Mouse (Mus musculus) E14TG2a.4 (cell line): ENCODE data around the gene Kcnj9.

Source experiments
- H3K27me3 ChIP-seq: 2 replicates; pipeline ENCODE4 v1.6.1; 2014; ENCODE audit warnings: low read length, control low read depth; ENCODE audit not compliant: insufficient read depth
- H3K36me3 ChIP-seq: 2 replicates; pipeline ENCODE4 v1.6.1; 2014; ENCODE audit warnings: low read length, control low read depth; ENCODE audit not compliant: insufficient read depth
- H3K4me1 ChIP-seq: replicated peaks from 2 replicates; pipeline ENCODE4 v1.6.1; 2014; ENCODE audit warnings: low read depth, low read length, control low read depth
- H3K4me3 ChIP-seq: replicated peaks from 2 replicates; pipeline ENCODE4 v1.5.1; 2014; ENCODE audit warnings: mild to moderate bottlenecking, low read length
- H3K9me3 ChIP-seq: 2 replicates; pipeline ENCODE4 v1.6.1; 2014; ENCODE audit warnings: low read length, control low read depth
- CTCF ChIP-seq: conservative IDR thresholded peaks from 2 replicates; pipeline ENCODE4 v1.5.1; 2014; ENCODE audit warnings: low read length
- NANOG ChIP-seq: IDR thresholded peaks from 2 replicates; pipeline ENCODE4 v1.6.1; 2014; ENCODE audit warnings: borderline replicate concordance, low read length, mixed read lengths
- POU5F1 ChIP-seq: IDR thresholded peaks from 2 replicates; pipeline ENCODE4 v1.6.1; 2014; ENCODE audit warnings: low read length, borderline replicate concordance

The Kcnj9 gene

GRCm38 (mm10) chr1:172306885-172307284, 22.2 kb downstream of the Kcnj9 start:
- Histone ChIP-seq H3K4me3 (no peak overlapping the region), H3K4me1 (peaks cover 69% of the 10 kb centered on the region), H3K9me3 (no peaks in the 10 kb centered on the region), H3K27me3 (peaks cover 6% of the 10 kb centered on the region), H3K36me3 (no peaks in the 10 kb centered on the region)
- TF ChIP-seq POU5F1, result no peak

DNA sequence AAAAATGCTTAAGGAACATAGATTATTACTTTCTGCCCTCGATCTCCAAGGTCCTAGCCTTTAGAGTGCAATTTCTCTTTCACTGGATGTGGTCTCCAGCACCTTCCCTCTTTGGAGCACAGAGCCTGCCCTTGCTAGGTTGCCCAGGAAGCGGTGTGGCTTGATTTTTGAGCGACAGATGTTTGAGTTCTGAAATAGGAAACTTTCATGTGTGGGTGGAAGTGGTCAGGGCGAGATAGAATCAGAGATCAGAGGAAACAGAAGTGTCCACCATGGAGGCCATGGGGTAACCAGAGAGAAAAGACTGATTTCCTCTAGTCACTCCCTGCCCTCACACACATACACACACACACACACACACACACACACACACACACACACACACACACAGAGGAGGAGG, 22.9 kb downstream of the Kcnj9 start:
- no peak for TF ChIP-seq NANOG
- TF ChIP-seq CTCF, result no peak
- TF ChIP-seq POU5F1, result no peak
- H3K4me1 ChIP-seq, result peaks cover 68% of the 10 kb centered on the region
- no peaks in the 10 kb centered on the region for H3K9me3 ChIP-seq
- H3K36me3 ChIP-seq, result no peaks in the 10 kb centered on the region
- no peak overlapping the region for H3K4me3 ChIP-seq
- H3K27me3 ChIP-seq, result peaks cover 6% of the 10 kb centered on the region

GRCm38 (mm10) chr1:172305635-172306034, 23.5 kb downstream of the Kcnj9 start:
- H3K36me3 ChIP-seq, result no peaks in the 10 kb centered on the region
- TF ChIP-seq CTCF, result peak; percentile 56
- no peak for TF ChIP-seq POU5F1
- TF ChIP-seq NANOG, result no peak
- peaks cover 67% of the 10 kb centered on the region for H3K4me1 ChIP-seq
- H3K27me3 ChIP-seq, result peaks cover 6% of the 10 kb centered on the region
- H3K4me3 ChIP-seq, result no peak overlapping the region
- no peaks in the 10 kb centered on the region for H3K9me3 ChIP-seq

DNA sequence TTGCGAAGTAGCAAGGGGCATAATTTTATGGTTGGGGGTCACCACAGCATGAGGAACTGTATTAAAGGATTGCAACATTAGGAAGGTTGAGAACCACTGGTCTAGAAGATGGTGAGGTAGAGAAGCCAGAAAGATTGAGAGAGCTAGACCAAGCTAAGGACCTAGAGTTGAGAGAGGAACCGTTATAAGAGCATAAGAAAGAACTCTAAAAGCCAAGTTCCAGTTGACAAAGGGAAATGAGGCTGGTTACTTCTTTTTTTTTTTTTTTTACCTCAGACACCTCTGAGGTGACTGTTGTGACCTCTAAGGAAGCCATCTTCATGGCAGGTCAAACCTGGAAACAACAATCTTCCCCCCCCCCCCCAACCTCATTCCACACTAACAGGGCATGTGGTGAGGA, 24.0 kb downstream of the Kcnj9 start:
- TF ChIP-seq NANOG (no peak), POU5F1 (no peak), CTCF (no peak)
- Histone ChIP-seq H3K4me1 (peaks cover 67% of the 10 kb centered on the region), H3K27me3 (peaks cover 6% of the 10 kb centered on the region), H3K9me3 (no peaks in the 10 kb centered on the region), H3K4me3 (no peak overlapping the region), H3K36me3 (no peaks in the 10 kb centered on the region)

DNA sequence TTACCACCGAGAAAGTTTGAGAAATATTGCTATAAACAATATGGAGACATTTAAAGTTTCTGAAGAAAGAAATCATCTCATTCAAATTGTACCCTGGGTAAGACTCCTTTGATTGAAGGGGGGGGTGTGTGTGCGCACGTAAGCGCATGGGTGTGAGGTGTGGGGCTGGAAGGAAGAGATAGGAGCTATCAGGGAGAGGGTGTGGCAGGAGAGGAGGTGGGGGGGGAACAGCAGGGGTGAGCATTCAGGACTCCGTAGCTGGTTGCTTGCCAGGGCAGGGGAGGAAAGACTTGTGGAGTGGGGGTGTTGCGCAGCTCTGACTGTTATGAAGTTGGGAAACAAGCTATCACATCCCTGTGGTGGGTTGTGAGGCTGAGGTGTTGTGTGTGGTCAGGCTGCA, 24.7 kb downstream of the Kcnj9 start:
- H3K36me3 ChIP-seq, result no peaks in the 10 kb centered on the region
- H3K4me1 ChIP-seq, result peaks cover 67% of the 10 kb centered on the region
- H3K4me3 ChIP-seq, result no peak overlapping the region
- TF ChIP-seq POU5F1, result no peak
- no peak for TF ChIP-seq NANOG
- TF ChIP-seq CTCF, result no peak
- H3K27me3 ChIP-seq, result peaks cover 8% of the 10 kb centered on the region
- H3K9me3 ChIP-seq, result no peaks in the 10 kb centered on the region

DNA sequence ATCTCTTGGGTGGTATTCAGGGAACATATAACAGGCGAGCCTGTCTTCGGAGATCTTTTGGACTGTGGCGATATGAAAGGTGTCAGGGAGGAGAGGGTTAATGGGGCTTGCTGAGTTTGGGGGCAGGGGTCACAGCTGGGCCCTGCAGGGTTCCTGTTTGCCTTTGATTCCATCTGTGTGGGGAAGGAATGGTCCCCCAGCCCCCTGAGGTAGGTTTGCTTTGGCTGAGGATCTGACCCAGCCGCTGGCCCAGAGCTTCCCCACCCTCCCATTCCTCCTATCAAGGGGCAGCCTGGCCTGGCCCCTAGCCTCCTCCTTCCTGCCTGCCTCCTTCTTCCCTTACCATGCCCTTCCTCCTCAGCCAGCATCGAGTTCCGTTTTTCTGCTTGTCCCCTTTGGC, 26.3 kb downstream of the Kcnj9 start:
- Histone ChIP-seq H3K4me1 (peaks cover 73% of the 10 kb centered on the region), H3K36me3 (no peaks in the 10 kb centered on the region), H3K27me3 (peaks cover 8% of the 10 kb centered on the region), H3K4me3 (no peak overlapping the region), H3K9me3 (no peaks in the 10 kb centered on the region)
- no peak for TF ChIP-seq CTCF
- no peak for TF ChIP-seq POU5F1

DNA sequence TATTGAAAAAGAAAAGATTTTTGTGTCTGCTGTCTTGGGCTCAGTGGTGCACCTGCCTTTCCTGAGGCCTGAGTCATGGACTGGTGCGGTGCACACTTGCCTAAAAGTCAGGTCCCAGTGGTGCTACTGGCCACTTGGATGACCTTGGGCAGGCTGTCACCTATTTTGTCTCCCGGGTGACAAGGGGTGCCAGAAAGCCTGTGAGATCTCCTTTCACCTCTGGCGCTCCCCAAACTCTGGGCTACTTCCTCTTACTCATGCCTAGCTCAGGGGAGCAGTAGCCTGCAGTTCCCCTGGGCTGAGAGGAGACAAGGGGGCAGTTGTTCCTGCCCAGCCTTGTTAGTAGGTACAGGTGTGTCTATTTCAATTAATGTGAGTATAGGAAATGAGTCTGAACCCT, 26.8 kb downstream of the Kcnj9 start:
- Histone ChIP-seq H3K9me3 (no peaks in the 10 kb centered on the region), H3K4me3 (peak overlapping the region; percentile 39), H3K27me3 (peaks cover 11% of the 10 kb centered on the region), H3K4me1 (peaks cover 77% of the 10 kb centered on the region), H3K36me3 (no peaks in the 10 kb centered on the region)
- TF ChIP-seq CTCF, result no peak
- TF ChIP-seq NANOG, result no peak
- no peak for TF ChIP-seq POU5F1

- peaks cover 12% of the 10 kb centered on the region for H3K27me3 ChIP-seq
- H3K9me3 ChIP-seq, result no peaks in the 10 kb centered on the region
- no peak for TF ChIP-seq NANOG
- no peak for TF ChIP-seq CTCF
- no peak for TF ChIP-seq POU5F1
- no peaks in the 10 kb centered on the region for H3K36me3 ChIP-seq
- no peak overlapping the region for H3K4me3 ChIP-seq
- peaks cover 83% of the 10 kb centered on the region for H3K4me1 ChIP-seq
Measured at GRCm38 (mm10) chr1:172301180-172301579, 27.9 kb downstream of the Kcnj9 start.

DNA sequence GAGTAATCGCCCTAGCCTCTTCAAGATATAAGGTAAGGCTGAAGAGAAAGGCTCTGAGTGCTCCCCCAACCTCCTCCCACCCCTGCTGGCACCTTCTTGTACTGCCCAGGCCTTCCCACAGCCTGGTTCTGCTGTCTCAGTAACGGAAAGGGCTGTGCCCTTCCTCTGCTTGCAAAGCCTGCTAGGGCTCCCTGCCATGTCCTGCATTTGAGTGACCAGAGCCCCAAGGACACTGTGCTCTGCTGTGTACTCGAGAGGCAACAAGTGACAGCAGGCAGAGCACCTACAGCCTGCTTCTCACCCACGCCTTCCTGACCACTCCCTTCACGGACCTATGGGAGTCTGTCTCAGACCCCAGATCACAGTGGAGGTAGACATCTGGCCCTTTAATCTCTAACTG, 28.9 kb downstream of the Kcnj9 start:
- TF ChIP-seq NANOG (no peak), CTCF (peak; percentile 34)
- no peaks in the 10 kb centered on the region for H3K36me3 ChIP-seq
- peaks cover 88% of the 10 kb centered on the region for H3K4me1 ChIP-seq
- H3K27me3 ChIP-seq, result peaks cover 20% of the 10 kb centered on the region
- H3K9me3 ChIP-seq, result no peaks in the 10 kb centered on the region
- peak overlapping the region; percentile 26; the same call in 1 of the 2 replicates for H3K4me3 ChIP-seq

- TF ChIP-seq POU5F1 (no peak), NANOG (no peak), CTCF (no peak)
Measured at GRCm38 (mm10) chr1:172299528-172299927, 29.6 kb downstream of the Kcnj9 start.

More at GRCm38 (mm10) chr1:172299528-172299927, 29.6 kb downstream of the Kcnj9 start:
- H3K4me1 ChIP-seq, result peaks cover 82% of the 10 kb centered on the region
- H3K36me3 ChIP-seq, result no peaks in the 10 kb centered on the region
- H3K4me3 ChIP-seq, result no peak overlapping the region
- no peaks in the 10 kb centered on the region for H3K9me3 ChIP-seq
- peaks cover 22% of the 10 kb centered on the region for H3K27me3 ChIP-seq
